Mouse (Mus musculus) bone marrow, adult 2 months (tissue): ENCODE results near the gene Adarb1.

Source experiments
- CTCF ChIP-seq: fragments of 200-500 bp; IDR thresholded peaks from 2 replicates; pipeline ENCODE4 v1.5.1; 2011; ENCODE audit warnings: low read length, control low read depth; ENCODE audit not compliant: control insufficient read depth, insufficient read depth
- POLR2A ChIP-seq: fragments of 200-500 bp; IDR thresholded peaks from 2 replicates; pipeline ENCODE4 v1.6.1; 2011; ENCODE audit warnings: low read depth, mild to moderate bottlenecking, control low read depth, low read length, borderline replicate concordance; ENCODE audit not compliant: control insufficient read depth

DNA sequence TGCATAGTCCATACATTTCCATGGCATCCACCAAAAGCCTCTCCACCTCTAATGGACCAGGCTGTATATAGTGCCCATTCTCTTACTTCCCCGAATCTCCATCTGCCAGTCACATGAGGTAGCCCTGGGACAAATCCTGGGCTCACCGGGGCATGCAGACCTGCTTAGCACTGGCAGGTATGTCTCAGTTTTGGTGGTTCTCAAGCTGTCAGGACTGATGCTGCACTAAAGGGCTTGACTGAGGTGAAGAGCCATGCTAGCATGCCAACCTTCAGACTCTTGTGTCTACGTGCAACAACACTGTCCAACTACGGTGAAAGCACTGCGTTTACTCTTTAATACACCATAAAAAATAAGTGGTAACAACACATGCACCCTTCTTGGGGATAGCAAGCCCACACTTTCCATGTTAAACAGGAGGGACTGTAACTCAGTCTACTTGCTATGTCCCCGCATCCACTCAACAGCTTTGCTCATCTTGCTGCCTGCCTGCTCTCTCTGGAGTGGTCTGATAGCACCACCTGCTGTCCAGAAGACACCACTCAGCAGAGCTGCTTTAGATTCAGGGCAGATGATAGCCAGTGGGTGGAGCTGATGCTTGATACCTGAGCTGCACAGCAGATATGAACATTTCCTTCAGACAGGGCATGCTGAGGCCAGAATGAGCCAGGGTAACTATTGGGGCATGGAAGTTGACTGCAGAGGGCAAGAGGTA lies 64.9 kb downstream of the Adarb1 start:
- TF ChIP-seq CTCF (peak; percentile 81), POLR2A (no peak)
